Mouse (Mus musculus) liver, adult 2 months (tissue): ENCODE measurements at regions not wholly inside any gene's neighbourhood (a gene's known extent, or its start where the extent isn't known, plus 50 kb on each side); places are given as distances from the start of the nearest gene placed in this dataset.

ENCODE experiments used
- DNase-seq: peaks from one replicate; pipeline ENCODE4 v3.0.0-alpha.2; 2011; ENCODE audit warnings: low read depth, low spot score; ENCODE audit errors: extremely low read depth
- H3K27ac ChIP-seq: fragments of 200-500 bp; replicated peaks from 2 replicates; pipeline ENCODE4 v1.5.1; 2012; ENCODE audit warnings: low read depth, mild to moderate bottlenecking, control low read depth, inconsistent platforms, low read length; ENCODE audit not compliant: insufficient read depth
- H3K27me3 ChIP-seq: fragments of 200-500 bp; 2 replicates; pipeline ENCODE4 v1.6.1; 2012; ENCODE audit warnings: mild to moderate bottlenecking, moderate library complexity, low read length, inconsistent platforms; ENCODE audit not compliant: control insufficient read depth, insufficient read depth
- H3K36me3 ChIP-seq: fragments of 200-500 bp; 2 replicates; pipeline ENCODE4 v1.6.1; 2012; ENCODE audit warnings: low read length, inconsistent platforms; ENCODE audit not compliant: control insufficient read depth, insufficient read depth
- H3K4me1 ChIP-seq: fragments of 200-500 bp; 2 replicates; pipeline ENCODE4 v1.6.1; 2011; ENCODE audit warnings: low read length; ENCODE audit not compliant: control insufficient read depth, insufficient read depth
- H3K4me3 ChIP-seq: fragments of 200-500 bp; 2 replicates; pipeline ENCODE4 v1.5.1; 2011; ENCODE audit warnings: low read depth, mild to moderate bottlenecking, control low read depth, low read length, moderate library complexity; ENCODE audit not compliant: insufficient read depth
- H3K79me2 ChIP-seq: fragments of 200-500 bp; 2 replicates; pipeline ENCODE4 v1.6.1; 2012; ENCODE audit warnings: inconsistent platforms, mild to moderate bottlenecking, low read length, moderate library complexity; ENCODE audit not compliant: control insufficient read depth, insufficient read depth
- H3K9ac ChIP-seq: fragments of 200-500 bp; 2 replicates; pipeline ENCODE4 v1.6.1; 2012; ENCODE audit warnings: low read depth, mild to moderate bottlenecking, control low read depth, inconsistent platforms, low read length
- CTCF ChIP-seq: fragments of 200-500 bp; IDR thresholded peaks from 2 replicates; pipeline ENCODE4 v1.5.1; 2011; ENCODE audit warnings: low read depth, low read length, control low read depth
- POLR2A ChIP-seq: fragments of 200-500 bp; IDR thresholded peaks from 2 replicates; pipeline ENCODE4 v1.6.1; 2011; ENCODE audit warnings: low read length, control low read depth; ENCODE audit not compliant: insufficient read depth; ENCODE audit errors: extremely low read depth
- WGBS: fragments of 180-500 bp; shearing (Covaris S2); methylation state at CpG from one replicate; pipeline ENCODE4 v1.1.7; 2018; 5-methylcytosine and 5-hydroxymethylcytosine counted together

DNA sequence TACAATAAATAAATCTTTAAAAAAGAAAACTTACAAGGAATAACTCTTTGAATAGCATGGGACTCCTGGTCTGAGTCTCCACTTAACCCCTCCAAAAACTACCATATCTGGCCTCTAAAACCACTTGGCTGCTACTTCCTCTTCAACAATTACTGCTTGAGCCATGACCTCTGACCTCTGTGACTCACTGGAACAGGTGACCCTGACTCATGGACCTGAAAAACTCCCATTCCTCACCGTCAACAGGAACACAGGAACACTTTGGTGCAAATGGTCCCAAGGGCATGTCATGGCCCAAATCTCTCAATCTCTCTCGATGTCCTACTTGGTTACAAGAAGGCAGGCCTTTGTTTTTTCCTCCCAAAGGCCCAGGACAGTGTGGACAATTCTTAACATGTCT lies 145.1 kb downstream of the Basp1 start:
- 74% methylated on average over 2 of the region's 2 CpGs for WGBS
- no peak overlapping the region for H3K4me3 ChIP-seq
- TF ChIP-seq POLR2A, result no peak
- TF ChIP-seq CTCF, result no peak
- H3K36me3 ChIP-seq, result no peaks in the 10 kb centered on the region
- H3K79me2 ChIP-seq, result no peaks in the 10 kb centered on the region
- H3K9ac ChIP-seq, result no peak overlapping the region
- H3K27me3 ChIP-seq, result no peaks in the 10 kb centered on the region
- no peak overlapping the region for H3K27ac ChIP-seq
- H3K4me1 ChIP-seq, result no peaks in the 10 kb centered on the region
- no peak for DNase-seq

DNA sequence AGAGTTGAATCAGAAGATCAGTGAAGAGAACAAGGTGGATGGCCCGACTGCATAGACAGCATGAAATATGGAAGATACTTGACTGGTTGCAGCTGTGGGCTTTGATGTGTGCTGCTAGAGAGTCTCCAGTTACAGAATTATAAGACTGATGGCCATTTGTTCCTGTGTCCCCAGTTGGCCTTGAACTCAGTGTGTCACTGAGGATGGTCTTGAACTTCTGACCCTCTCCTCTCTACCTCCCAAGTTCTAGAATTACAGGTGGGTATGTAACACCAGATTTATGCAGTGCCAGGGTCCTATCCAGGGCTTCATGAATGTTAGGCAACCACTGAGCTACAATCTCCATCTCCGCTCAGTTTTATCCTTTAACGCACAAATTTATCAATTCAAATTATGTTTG lies 146.1 kb downstream of the Basp1 start:
- H3K27ac ChIP-seq, result no peak overlapping the region
- H3K27me3 ChIP-seq, result no peaks in the 10 kb centered on the region
- no peaks in the 10 kb centered on the region for H3K79me2 ChIP-seq
- no peak for DNase-seq
- no peaks in the 10 kb centered on the region for H3K4me1 ChIP-seq
- TF ChIP-seq POLR2A, result no peak
- TF ChIP-seq CTCF, result no peak
- no peaks in the 10 kb centered on the region for H3K36me3 ChIP-seq
- H3K4me3 ChIP-seq, result no peak overlapping the region
- WGBS, result 90% methylated on average over 3 of the region's 3 CpGs
- no peak overlapping the region for H3K9ac ChIP-seq

DNA sequence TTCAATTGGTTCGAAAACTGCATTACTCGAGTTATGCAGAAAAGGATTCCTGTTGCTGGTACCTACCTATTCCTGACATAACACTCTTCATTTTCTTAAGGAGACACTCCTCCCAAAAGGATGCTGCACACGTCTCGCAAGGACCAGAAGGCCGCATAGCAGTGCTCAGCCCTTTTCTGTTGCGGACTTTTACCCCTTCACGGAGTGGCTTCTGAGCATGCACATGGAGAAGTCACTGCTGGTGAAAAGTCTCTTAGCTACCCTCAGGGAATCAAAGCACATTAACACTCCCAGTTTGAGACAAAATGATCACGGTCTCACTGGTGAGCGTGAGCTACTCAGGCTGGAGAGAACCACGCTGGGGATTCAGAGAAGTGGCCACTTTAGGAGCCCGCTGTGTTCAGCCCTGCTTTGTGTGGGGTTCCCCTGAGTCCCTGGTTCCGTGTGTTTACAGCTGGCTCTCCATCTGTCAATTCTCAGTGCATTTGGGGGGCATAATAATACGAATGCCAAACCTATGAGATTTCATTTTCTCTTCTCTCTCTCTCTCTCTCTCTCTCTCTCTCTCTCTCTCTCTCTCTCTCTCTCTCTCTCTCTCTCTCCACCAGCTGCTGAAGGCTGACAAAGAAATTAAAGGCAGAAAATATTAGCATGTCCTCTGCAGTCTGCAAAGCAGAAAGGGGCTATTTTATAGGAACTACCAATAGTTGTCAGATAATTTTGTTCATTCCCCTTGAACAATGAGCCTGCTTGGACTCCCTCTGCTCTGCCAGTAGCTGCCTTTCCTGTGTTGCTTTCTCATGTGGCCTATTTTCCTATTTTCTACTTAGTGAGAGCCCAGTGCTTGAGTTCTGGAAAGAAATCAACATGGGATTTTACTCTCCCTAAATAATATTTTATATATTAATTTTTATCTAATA lies 160.7 kb downstream of the Basp1 start:
- Histone ChIP-seq H3K36me3 (no peaks in the 10 kb centered on the region), H3K27ac (no peak overlapping the region), H3K4me3 (no peak overlapping the region), H3K79me2 (no peaks in the 10 kb centered on the region), H3K4me1 (no peaks in the 10 kb centered on the region), H3K9ac (no peak overlapping the region), H3K27me3 (peaks cover 3% of the 10 kb centered on the region; the same call in 1 of the 2 replicates)
- TF ChIP-seq POLR2A (no peak), CTCF (no peak)
- no peak for DNase-seq
- WGBS, result 81% methylated on average over 13 of the region's 13 CpGs

DNA sequence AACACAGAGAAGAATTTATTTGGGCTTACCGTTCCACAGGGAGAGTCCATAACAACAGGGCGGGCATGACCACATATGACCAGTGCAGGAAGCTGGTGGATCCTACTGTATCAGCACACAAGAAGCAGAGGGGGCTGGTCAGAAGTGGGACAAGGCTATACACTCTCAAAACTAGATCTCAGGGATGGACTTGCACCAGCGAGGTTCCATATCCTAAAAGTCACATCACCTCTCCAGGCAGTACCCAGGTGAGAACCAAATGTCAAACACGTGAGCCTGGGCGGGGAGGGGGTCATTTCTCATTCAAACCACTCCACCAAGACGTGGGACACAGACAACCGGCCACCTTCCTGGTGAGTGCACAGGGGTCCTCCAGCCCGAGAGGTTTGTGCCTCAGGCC lies 167.9 kb downstream of the Basp1 start:
- Histone ChIP-seq H3K4me3 (no peak overlapping the region), H3K27ac (no peak overlapping the region), H3K9ac (no peak overlapping the region), H3K79me2 (no peaks in the 10 kb centered on the region), H3K27me3 (no peaks in the 10 kb centered on the region), H3K36me3 (no peaks in the 10 kb centered on the region), H3K4me1 (no peaks in the 10 kb centered on the region)
- TF ChIP-seq POLR2A (no peak), CTCF (no peak)
- WGBS, result 85% methylated on average over 8 of the region's 8 CpGs
- no peak for DNase-seq

DNA sequence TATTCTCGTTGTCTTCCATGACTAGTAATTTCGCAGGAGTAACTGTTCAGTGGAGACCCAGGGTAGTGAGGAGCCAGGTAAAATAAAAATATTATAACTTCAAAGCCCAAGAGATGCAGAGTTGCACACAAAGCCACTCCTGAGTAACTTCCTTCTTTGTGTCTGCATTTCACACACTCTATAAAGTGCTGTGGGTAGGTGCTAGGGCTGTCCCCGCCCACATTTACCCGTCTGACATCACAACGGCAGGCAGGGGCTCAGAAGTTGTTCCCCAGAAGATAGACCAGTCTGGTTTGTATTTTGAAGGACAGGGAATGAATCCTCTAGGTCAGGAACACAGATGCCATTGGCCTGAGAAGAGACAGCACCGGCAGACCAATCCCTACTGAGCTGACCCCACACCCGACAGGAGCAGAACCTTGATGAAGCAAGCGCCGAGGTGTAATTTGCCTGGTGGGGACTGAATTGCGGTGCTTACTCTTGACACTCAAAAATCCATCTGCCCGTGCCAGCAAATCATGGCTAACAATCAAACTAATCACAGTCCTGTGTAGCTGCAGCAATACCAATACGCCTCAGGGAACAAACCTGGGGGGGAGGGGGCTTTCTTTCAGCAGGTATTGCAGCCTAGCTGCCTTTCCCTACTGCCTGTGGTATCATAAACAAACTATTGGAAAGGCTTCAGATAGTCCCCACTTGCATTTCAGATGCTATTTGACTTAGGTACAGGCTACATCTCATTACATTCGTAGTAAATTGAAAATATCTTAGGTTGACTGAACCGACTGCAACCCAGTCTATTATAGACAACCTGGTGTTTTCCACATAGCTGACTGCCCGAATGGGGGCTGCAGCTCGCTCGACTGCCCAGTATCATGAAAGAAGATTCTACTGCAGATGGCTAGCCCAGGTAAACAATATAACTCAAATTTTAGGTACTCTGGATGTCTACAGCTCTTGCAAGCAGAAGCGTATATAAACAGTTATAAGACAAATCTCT lies 175.6 kb downstream of the Basp1 start:
- DNase-seq, result no peak
- Histone ChIP-seq H3K27me3 (no peaks in the 10 kb centered on the region), H3K9ac (no peak overlapping the region), H3K4me1 (no peaks in the 10 kb centered on the region), H3K4me3 (no peak overlapping the region), H3K36me3 (no peaks in the 10 kb centered on the region), H3K27ac (no peak overlapping the region), H3K79me2 (no peaks in the 10 kb centered on the region)
- no peak for TF ChIP-seq POLR2A
- WGBS, result 78% methylated on average over 18 of the region's 18 CpGs
